Mouse (Mus musculus): ENCODE measurements around the gene Cbs. TPM values are rescaled to one million over a fixed set of nuclear protein-coding genes. Genes with fewer than 3 reads are reported as not detected.
A peak's percentile ranks its signal among the peaks of the same experiment; 100 is the strongest.

Gene Cbs
- polyA plus RNA-seq, 1 experiment from 2014 or later = 0.88 TPM

- Histone ChIP-seq H3K4me2 (ENCODE audit: low read depth, low read length) (no peak overlapping the region), H3K9ac (ENCODE audit: low read length) (no peak overlapping the region), H3K27ac (ENCODE audit: low read length) (no peak overlapping the region), H3K36me3 (ENCODE audit: control insufficient read depth, insufficient read depth) (peaks cover 6% of the 10 kb centered on the region; the same call in 1 of the 2 replicates), H3K4me3 (ENCODE audit: low read length) (no peak overlapping the region), H3K4me1 (ENCODE audit: control insufficient read depth, insufficient read depth, low read length) (peaks cover 3% of the 10 kb centered on the region; the same call in 1 of the 2 replicates), H3K27me3 (ENCODE audit: control insufficient read depth, insufficient read depth, low read length) (no peaks in the 10 kb centered on the region), H3K9me3 (replicated peaks; ENCODE audit: control insufficient read depth, low read length) (no peaks in the 10 kb centered on the region)
- WGBS = 71% methylated on average over 7 of the region's 7 CpGs
- ATAC-seq (replicated peaks; ENCODE audit: extremely low read depth, insufficient read depth, low FRiP score) = no peak
Observed at GRCm38 (mm10) chr17:31588115-31588514, 48.9 kb downstream of the Cbs start.

GRCm38 (mm10) chr17:31583781-31584180, 53.3 kb downstream of the Cbs start:
- H3K4me1 ChIP-seq (ENCODE audit: control insufficient read depth, insufficient read depth, low read length) = peaks cover 3% of the 10 kb centered on the region; the same call in 1 of the 2 replicates
- no peaks in the 10 kb centered on the region for H3K27me3 ChIP-seq (ENCODE audit: control insufficient read depth, insufficient read depth, low read length)
- no peak overlapping the region for H3K9ac ChIP-seq (ENCODE audit: low read length)
- no peak overlapping the region for H3K27ac ChIP-seq (ENCODE audit: low read length)
- no peaks in the 10 kb centered on the region for H3K36me3 ChIP-seq (ENCODE audit: control insufficient read depth, insufficient read depth)
- H3K9me3 ChIP-seq (replicated peaks; ENCODE audit: control insufficient read depth, low read length) = no peaks in the 10 kb centered on the region
- H3K4me2 ChIP-seq (ENCODE audit: low read depth, low read length) = no peak overlapping the region
- ATAC-seq (replicated peaks; ENCODE audit: extremely low read depth, insufficient read depth, low FRiP score) = no peak
- 69% methylated on average over 6 of the region's 6 CpGs for WGBS
- H3K4me3 ChIP-seq (ENCODE audit: low read length) = no peak overlapping the region

DNA sequence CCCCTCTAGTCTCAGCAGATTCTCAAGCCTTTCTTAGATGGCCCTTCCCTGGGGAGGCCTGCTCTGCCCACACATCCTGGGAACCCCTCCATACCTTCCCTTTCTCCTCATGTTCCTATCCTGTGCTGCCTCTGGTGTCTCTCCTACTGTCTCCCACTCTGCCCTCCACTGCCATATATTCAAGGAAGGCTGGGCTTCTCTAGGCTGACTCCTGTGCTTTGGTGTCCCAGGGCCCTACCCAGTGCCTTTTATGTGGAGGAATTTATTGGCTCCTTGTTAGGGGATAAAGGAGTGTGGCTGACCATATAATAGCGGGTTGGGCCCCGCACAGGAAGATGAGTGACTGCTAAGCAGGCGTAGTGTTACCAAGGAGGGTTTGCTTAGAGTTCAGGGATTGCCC, 53.9 kb downstream of the Cbs start:
- Histone ChIP-seq H3K27ac (ENCODE audit: low read length) (no peak overlapping the region), H3K9ac (ENCODE audit: low read length) (no peak overlapping the region), H3K4me3 (ENCODE audit: low read length) (no peak overlapping the region), H3K36me3 (ENCODE audit: control insufficient read depth, insufficient read depth) (no peaks in the 10 kb centered on the region), H3K4me1 (ENCODE audit: control insufficient read depth, insufficient read depth, low read length) (peaks cover 3% of the 10 kb centered on the region; the same call in 1 of the 2 replicates), H3K27me3 (ENCODE audit: control insufficient read depth, insufficient read depth, low read length) (no peaks in the 10 kb centered on the region), H3K4me2 (ENCODE audit: low read depth, low read length) (no peak overlapping the region), H3K9me3 (replicated peaks; ENCODE audit: control insufficient read depth, low read length) (no peaks in the 10 kb centered on the region)
- 74% methylated on average over 3 of the region's 3 CpGs for WGBS
- ATAC-seq (replicated peaks; ENCODE audit: extremely low read depth, insufficient read depth, low FRiP score) = no peak

DNA sequence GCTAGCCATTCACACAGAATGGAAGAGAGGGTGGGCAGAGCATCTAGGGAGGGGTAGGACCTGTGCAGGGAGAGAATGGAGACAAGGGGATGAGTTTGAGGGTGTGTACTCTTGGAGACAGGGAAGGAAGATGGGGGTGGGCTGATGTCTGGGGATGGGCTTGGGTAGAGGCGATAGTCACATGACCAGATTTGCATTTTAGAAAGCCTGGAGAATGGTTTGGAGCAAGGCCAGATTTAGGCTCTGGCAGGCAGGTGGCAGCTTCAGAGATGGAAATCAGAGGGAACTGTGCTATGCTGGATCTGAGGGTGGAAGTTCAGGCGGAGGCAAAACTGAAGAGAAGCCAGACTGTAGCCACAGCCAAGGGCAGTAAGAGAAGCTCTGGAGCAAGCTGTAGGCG, 56.7 kb downstream of the Cbs start:
- Histone ChIP-seq H3K9me3 (replicated peaks; ENCODE audit: control insufficient read depth, low read length) (no peaks in the 10 kb centered on the region), H3K4me3 (ENCODE audit: low read length) (no peak overlapping the region), H3K27me3 (ENCODE audit: control insufficient read depth, insufficient read depth, low read length) (no peaks in the 10 kb centered on the region), H3K36me3 (ENCODE audit: control insufficient read depth, insufficient read depth) (no peaks in the 10 kb centered on the region), H3K4me2 (ENCODE audit: low read depth, low read length) (no peak overlapping the region), H3K27ac (ENCODE audit: low read length) (no peak overlapping the region), H3K4me1 (ENCODE audit: control insufficient read depth, insufficient read depth, low read length) (peaks cover 3% of the 10 kb centered on the region; the same call in 1 of the 2 replicates), H3K9ac (ENCODE audit: low read length) (no peak overlapping the region)
- 66% methylated on average over 3 of the region's 3 CpGs for WGBS
- ATAC-seq (replicated peaks; ENCODE audit: extremely low read depth, insufficient read depth, low FRiP score) = no peak

DNA sequence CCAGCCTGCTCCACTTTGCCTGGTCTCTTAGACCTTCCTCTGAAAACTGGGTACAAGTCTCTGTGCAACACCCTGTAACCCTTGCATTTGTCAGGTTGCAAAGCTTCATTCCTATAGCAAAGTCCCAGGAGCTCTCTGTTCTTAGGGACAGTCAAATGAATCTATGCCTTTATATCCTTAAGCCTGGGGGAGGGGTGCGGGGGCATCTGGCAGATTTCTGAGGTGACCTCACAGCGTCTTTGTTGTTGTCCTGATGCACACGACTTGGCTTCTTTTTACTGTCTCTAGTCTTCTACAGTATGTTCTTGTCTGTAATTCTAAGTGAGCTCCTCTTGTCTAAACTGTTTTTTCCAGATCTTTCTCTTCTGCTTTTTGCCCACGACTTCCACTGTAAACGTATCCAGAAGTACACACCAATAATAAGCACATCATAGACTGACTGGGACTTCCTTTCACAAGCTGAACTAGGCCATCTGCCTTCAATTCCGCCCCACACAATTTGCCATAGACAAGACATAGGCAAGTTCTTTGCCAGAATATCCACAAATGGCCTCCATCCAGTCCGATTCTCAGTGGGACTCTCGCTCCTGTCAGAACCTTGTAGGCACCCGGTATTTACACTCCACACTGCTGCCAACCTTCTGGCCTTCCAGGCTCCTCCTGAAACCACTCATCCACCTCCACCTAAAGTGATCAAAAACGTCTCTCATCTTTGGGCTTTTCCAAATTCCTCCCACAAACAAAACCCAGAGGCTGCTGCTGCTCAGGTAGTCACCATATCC, 60.5 kb downstream of the Cbs start:
- Histone ChIP-seq H3K4me3 (ENCODE audit: low read length) (no peak overlapping the region), H3K27me3 (ENCODE audit: control insufficient read depth, insufficient read depth, low read length) (no peaks in the 10 kb centered on the region), H3K27ac (ENCODE audit: low read length) (no peak overlapping the region), H3K9me3 (replicated peaks; ENCODE audit: control insufficient read depth, low read length) (no peaks in the 10 kb centered on the region), H3K36me3 (ENCODE audit: control insufficient read depth, insufficient read depth) (no peaks in the 10 kb centered on the region), H3K4me1 (ENCODE audit: control insufficient read depth, insufficient read depth, low read length) (peaks cover 5% of the 10 kb centered on the region), H3K9ac (ENCODE audit: low read length) (no peak overlapping the region), H3K4me2 (ENCODE audit: low read depth, low read length) (no peak overlapping the region)
- ATAC-seq (replicated peaks; ENCODE audit: extremely low read depth, insufficient read depth, low FRiP score) = no peak
- 78% methylated on average over 10 of the region's 10 CpGs for WGBS

DNA sequence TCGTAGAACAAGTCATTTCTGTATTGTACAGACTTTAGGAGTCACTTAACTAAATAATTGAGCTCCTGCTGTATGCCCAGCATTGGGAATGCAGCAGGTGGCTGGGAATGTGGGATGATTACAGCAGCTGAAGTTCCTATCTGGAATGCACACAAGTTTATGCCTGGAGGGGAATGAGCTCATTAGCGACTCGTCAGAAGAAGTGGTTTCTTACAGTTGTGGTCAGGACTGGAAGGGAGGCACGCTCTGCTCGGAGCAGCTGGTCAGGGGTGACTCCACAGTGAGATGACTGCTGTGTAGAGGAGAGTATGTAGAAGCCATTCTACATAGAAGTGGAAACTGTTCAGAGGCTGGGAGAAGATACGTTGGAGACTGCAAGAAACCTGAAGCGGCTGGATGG, 62.4 kb downstream of the Cbs start:
- WGBS = 63% methylated on average over 7 of the region's 7 CpGs
- no peaks in the 10 kb centered on the region for H3K27me3 ChIP-seq (ENCODE audit: control insufficient read depth, insufficient read depth, low read length)
- no peak overlapping the region for H3K4me2 ChIP-seq (ENCODE audit: low read depth, low read length)
- no peak overlapping the region for H3K4me3 ChIP-seq (ENCODE audit: low read length)
- peaks cover 10% of the 10 kb centered on the region for H3K4me1 ChIP-seq (ENCODE audit: control insufficient read depth, insufficient read depth, low read length)
- no peak for ATAC-seq (replicated peaks; ENCODE audit: extremely low read depth, insufficient read depth, low FRiP score)
- H3K36me3 ChIP-seq (ENCODE audit: control insufficient read depth, insufficient read depth) = no peaks in the 10 kb centered on the region
- H3K27ac ChIP-seq (ENCODE audit: low read length) = no peak overlapping the region
- H3K9ac ChIP-seq (ENCODE audit: low read length) = no peak overlapping the region
- H3K9me3 ChIP-seq (replicated peaks; ENCODE audit: control insufficient read depth, low read length) = no peaks in the 10 kb centered on the region

- WGBS = 87% methylated on average over 5 of the region's 5 CpGs
Observed at GRCm38 (mm10) chr17:31571689-31572088, 65.3 kb downstream of the Cbs start.

DNA sequence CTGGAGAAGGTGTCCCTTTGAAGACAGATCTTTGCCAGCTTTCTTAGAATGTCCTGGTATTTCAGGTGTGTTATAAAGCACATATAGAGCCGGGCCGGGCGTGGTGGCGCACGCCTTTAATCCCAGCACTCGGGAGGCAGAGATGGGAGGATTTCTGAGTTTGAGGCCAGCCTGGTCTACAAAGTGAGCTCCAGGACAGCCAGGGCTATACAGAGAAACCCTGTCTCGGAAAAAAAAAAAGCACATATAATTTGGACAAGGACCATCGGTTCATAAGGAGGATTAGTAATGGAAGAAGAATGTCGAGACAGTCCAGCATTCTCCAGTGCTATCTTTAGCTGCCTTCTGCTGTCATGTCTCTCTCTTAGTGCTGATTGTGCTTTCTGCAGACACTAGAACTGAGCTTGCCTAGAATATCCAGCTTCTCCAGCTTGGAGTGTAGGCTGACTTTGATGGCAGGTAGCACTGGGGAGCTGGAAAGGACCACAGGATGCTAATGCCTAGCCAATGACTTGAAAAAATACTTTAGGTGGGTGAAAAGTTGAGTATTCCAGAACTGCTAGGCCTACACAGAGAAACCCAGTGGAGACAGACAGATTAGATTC, 66.6 kb downstream of the Cbs start:
- 61% methylated on average over 9 of the region's 9 CpGs for WGBS
- H3K36me3 ChIP-seq (ENCODE audit: control insufficient read depth, insufficient read depth) = no peaks in the 10 kb centered on the region
- no peak overlapping the region; the same call in 1 of the 2 replicates for H3K27ac ChIP-seq (ENCODE audit: low read length)
- H3K4me1 ChIP-seq (ENCODE audit: control insufficient read depth, insufficient read depth, low read length) = peaks cover 40% of the 10 kb centered on the region
- H3K4me2 ChIP-seq (ENCODE audit: low read depth, low read length) = no peak overlapping the region
- ATAC-seq (replicated peaks; ENCODE audit: extremely low read depth, insufficient read depth, low FRiP score) = peak; percentile 42
- H3K9ac ChIP-seq (ENCODE audit: low read length) = no peak overlapping the region
- H3K9me3 ChIP-seq (replicated peaks; ENCODE audit: control insufficient read depth, low read length) = no peaks in the 10 kb centered on the region
- H3K27me3 ChIP-seq (ENCODE audit: control insufficient read depth, insufficient read depth, low read length) = no peaks in the 10 kb centered on the region
- no peak overlapping the region for H3K4me3 ChIP-seq (ENCODE audit: low read length)

More at GRCm38 (mm10) chr17:31571689-31572088, 65.3 kb downstream of the Cbs start:
- Histone ChIP-seq H3K4me3 (ENCODE audit: low read length) (no peak overlapping the region), H3K36me3 (ENCODE audit: control insufficient read depth, insufficient read depth) (no peaks in the 10 kb centered on the region), H3K9ac (ENCODE audit: low read length) (no peak overlapping the region), H3K27me3 (ENCODE audit: control insufficient read depth, insufficient read depth, low read length) (no peaks in the 10 kb centered on the region), H3K4me2 (ENCODE audit: low read depth, low read length) (no peak overlapping the region), H3K4me1 (ENCODE audit: control insufficient read depth, insufficient read depth, low read length) (peaks cover 31% of the 10 kb centered on the region), H3K9me3 (replicated peaks; ENCODE audit: control insufficient read depth, low read length) (no peaks in the 10 kb centered on the region), H3K27ac (ENCODE audit: low read length) (no peak overlapping the region)
- no peak for ATAC-seq (replicated peaks; ENCODE audit: extremely low read depth, insufficient read depth, low FRiP score)

DNA sequence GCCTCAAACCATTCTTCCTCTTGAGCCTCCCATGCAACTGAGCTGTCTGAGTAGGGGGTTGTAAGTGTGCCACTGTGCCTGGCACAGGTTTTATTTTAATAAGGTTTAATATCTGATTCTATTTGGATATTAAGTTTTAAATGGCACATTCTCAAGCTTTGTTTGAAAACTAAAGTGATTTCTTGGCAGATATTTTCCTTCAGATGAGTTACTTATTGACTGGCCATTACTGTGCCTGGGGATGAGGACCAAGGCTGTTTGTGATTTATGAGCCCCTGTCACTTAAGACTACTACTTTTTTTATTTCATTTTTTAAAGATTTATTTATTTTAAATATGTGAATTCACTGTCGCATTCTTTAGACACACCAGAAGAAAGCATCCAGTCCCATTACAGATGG, 67.3 kb downstream of the Cbs start:
- Histone ChIP-seq H3K4me3 (ENCODE audit: low read length) (no peak overlapping the region), H3K4me1 (ENCODE audit: control insufficient read depth, insufficient read depth, low read length) (peaks cover 40% of the 10 kb centered on the region), H3K27me3 (ENCODE audit: control insufficient read depth, insufficient read depth, low read length) (no peaks in the 10 kb centered on the region), H3K4me2 (ENCODE audit: low read depth, low read length) (no peak overlapping the region), H3K27ac (ENCODE audit: low read length) (no peak overlapping the region), H3K9me3 (replicated peaks; ENCODE audit: control insufficient read depth, low read length) (no peaks in the 10 kb centered on the region), H3K9ac (ENCODE audit: low read length) (no peak overlapping the region), H3K36me3 (ENCODE audit: control insufficient read depth, insufficient read depth) (no peaks in the 10 kb centered on the region)
- WGBS = 87% methylated on average over 1 of the region's 1 CpGs
- ATAC-seq (replicated peaks; ENCODE audit: extremely low read depth, insufficient read depth, low FRiP score) = no peak

All from heart, embryonic 16.5 days (tissue).